9 mouse cellular contexts compared by ENCODE assay signal in the genomic region with DNA sequence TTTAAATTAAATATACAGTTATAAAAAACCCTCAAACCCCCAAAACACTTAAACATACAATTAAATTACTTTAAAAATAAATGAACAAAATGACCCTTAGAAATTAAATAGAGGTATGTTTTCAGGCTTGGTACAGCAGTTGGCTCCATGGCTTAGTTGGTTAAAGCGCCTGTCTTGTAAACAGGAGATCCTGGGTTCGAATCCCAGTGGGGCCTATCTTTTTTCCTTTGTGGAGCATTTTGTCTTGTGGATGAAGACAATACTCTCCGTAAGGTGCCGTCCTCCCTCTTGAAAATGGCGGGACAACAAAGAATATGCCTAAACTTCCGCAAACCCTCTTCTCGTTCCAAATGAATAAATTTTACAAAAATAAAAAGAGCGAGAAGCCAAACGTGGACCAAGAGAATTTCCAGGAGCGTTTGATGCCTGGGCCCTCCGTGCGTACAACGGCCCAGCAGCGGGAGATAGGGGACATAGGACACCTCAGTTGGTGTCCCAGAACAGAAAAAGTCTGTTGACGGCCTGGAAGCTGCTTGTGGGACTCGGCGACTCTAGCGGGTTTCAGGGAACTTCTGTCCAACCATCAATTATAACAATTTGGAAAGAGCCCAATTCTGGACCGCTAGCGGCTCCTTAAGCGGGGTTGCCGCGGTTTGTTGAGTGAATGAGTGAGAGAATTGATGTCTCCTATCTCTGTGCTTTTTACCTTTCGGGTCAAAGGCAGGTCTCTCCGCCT. TPM values are rescaled to one million over a fixed set of nuclear protein-coding genes. Genes with fewer than 3 reads are reported as not detected.
DNase-seq lines count a peak whose midpoint lies in the region; ATAC-seq and TF ChIP-seq lines count a peak whose summit lies in the region.
"Had no signal": no experiment of that assay in that cellular context is flagged by ENCODE, and none has a peak within 500 bp of the region (broad histone marks: within the 10 kb centered on the region; RNA-seq: fewer than 3 reads in every experiment).

No protein-coding gene starts in this region.

- peak; percentile 42 for DNase-seq in gastrocnemius, adult 2 months
- DNase-seq in gastrocnemius, postnatal 10 days, result no peak
- peak; percentile 93 for DNase-seq in cerebellum, adult 8-10 months
- DNase-seq in frontal cortex, postnatal 10 days (ENCODE audit: low spot score in 2 of 2), result peak; percentile 36 to 75
- DNase-seq in hindlimb bud, embryonic 11.5 days (ENCODE audit: extremely low spot score, low read depth, low spot score), result peak; percentile 97
- DNase-seq in left cerebral cortex, adult 2 months (ENCODE audit: extremely low spot score in 1 of 2, low spot score in 2 of 2), result peak; percentile 85 to 88
- DNase-seq in right cerebral cortex, postnatal 4 days, result peak; percentile 79

- ATAC-seq in megakaryocyte, adult 5-6 weeks (ENCODE audit: poor library complexity, severe bottlenecking), result peak; percentile 25
- ATAC-seq: Patski had no signal

- peak overlapping the region; percentile 78 for H3K4me3 ChIP-seq in gastrocnemius, adult 2 months
- H3K4me3 ChIP-seq in left cerebral cortex, adult 2 months, result peak overlapping the region; percentile 60

- TF ChIP-seq CTCF in gastrocnemius, adult 2 months (IDR thresholded peaks at IDR 0.05), result no peak
- no peak for TF ChIP-seq CTCF in left cerebral cortex, adult 2 months (IDR thresholded peaks at IDR 0.05)

- no peak overlapping the region for H3K27ac ChIP-seq in gastrocnemius, adult 2 months
- H3K27ac ChIP-seq in left cerebral cortex, adult 2 months, result no peak overlapping the region

- intact Hi-C loops in gastrocnemius, adult 2 months (cut with DNase I), result loop anchor here (2.0 to 5.0 kb wide), 4 partner anchors 44 to 117 kb away; no protein-coding TSS in a partner anchor
- intact Hi-C loops in left cerebral cortex, adult 2 months (cut with DNase I), result loop anchor here (2.0 to 10.0 kb wide), 8 partner anchors 17 to 609 kb away; a partner anchor contains a TSS

RNA-seq across cellular contexts. Expression of a gene that starts 16.5 kb away (rescaled TPM):
- not detected for total RNA-seq in gastrocnemius, adult 2 months (2021)
- not detected for total RNA-seq in gastrocnemius, postnatal 10 days (2021)
- not detected for total RNA-seq in left cerebral cortex, adult 2 months (2021)
- total RNA-seq in megakaryocyte, adult 5-6 weeks (2015), result not detected in 2 replicates
- total RNA-seq in megakaryocyte, adult 5-6 weeks (2017), result not detected in 2 replicates

RNA-seq across cellular contexts. Expression of a gene that starts 35.9 kb away (rescaled TPM):
- not detected for total RNA-seq in gastrocnemius, adult 2 months (2021)
- not detected for total RNA-seq in gastrocnemius, postnatal 10 days (2021)
- not detected for total RNA-seq in left cerebral cortex, adult 2 months (2021)
- not detected in 2 replicates for total RNA-seq in megakaryocyte, adult 5-6 weeks (2015)
- not detected in 2 replicates for total RNA-seq in megakaryocyte, adult 5-6 weeks (2017)
